Mouse (Mus musculus): ENCODE measurements around the gene Sfxn2. TPM values are rescaled to one million over a fixed set of nuclear protein-coding genes. Genes with fewer than 3 reads are reported as not detected.

Gene Sfxn2
- polyA plus RNA-seq, 1 experiment from 2014 or later = 8.8 TPM

DNA sequence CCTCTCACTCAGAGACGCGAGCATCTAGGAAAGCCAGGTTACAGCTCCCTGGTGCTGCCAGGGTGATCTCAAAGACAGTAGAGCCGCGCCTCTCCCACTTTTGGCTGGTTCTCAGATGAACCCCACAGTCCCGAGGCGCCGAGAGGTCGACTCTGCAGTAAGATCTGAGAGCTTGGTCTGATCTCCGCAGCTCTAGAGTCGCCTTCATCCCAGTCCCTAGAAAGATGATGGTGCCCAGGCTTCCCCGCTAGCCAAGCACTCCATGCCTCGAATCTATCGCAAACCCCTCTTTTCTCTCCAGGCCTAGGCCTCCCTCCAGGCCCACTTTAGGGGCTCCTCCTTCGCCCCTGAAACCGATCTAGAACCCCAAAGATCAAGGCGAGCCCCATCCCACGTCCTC, 617 bp upstream of the Sfxn2 start:
- Histone ChIP-seq H3K27me3 (no peaks in the 10 kb centered on the region), H3K4me2 (peak overlapping the region; percentile 89), H3K27ac (peak overlapping the region; percentile 43), H3K9ac (peak overlapping the region; percentile 59), H3K4me3 (peak overlapping the region; percentile 68), H3K9me3 (replicated peaks) (no peaks in the 10 kb centered on the region), H3K36me3 (no peaks in the 10 kb centered on the region), H3K4me1 (replicated peaks) (peaks cover 20% of the 10 kb centered on the region)
- 0% methylated on average over 17 of the region's 17 CpGs for WGBS
- peak; percentile 10; the same call in 1 of the 2 replicates for ATAC-seq (replicated peaks; ENCODE audit: insufficient number of reproducible peaks, insufficient read depth, low FRiP score, low read depth)

DNA sequence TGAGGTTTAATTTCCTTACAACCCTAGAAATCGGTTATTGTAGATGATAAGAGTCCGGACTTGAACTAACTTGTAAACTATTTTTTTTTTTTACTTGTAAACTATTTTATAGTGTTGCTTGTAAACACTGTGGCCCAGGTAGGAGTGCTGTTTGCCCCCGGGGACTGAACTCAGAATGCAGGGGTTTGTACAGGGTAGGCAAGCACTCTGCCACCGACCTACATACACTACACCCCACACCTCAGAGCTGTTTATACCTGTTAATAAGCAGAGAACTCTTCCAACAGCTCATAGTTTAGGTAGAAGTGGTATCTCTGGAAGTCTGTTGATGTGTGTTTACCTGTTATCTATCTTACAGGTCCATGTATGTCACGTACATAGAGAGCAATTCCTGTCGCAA, 825 bp downstream of the Sfxn2 start:
- H3K4me1 ChIP-seq (replicated peaks) = peaks cover 29% of the 10 kb centered on the region
- no peak for ATAC-seq (replicated peaks; ENCODE audit: insufficient number of reproducible peaks, insufficient read depth, low FRiP score, low read depth)
- 44% methylated on average over 6 of the region's 6 CpGs for WGBS
- H3K36me3 ChIP-seq = no peaks in the 10 kb centered on the region
- H3K27ac ChIP-seq = no peak overlapping the region
- peak overlapping the region; percentile 68 for H3K4me3 ChIP-seq
- no peaks in the 10 kb centered on the region for H3K27me3 ChIP-seq
- no peaks in the 10 kb centered on the region for H3K9me3 ChIP-seq (replicated peaks)
- peak overlapping the region; percentile 89 for H3K4me2 ChIP-seq
- H3K9ac ChIP-seq = peak overlapping the region; percentile 70

DNA sequence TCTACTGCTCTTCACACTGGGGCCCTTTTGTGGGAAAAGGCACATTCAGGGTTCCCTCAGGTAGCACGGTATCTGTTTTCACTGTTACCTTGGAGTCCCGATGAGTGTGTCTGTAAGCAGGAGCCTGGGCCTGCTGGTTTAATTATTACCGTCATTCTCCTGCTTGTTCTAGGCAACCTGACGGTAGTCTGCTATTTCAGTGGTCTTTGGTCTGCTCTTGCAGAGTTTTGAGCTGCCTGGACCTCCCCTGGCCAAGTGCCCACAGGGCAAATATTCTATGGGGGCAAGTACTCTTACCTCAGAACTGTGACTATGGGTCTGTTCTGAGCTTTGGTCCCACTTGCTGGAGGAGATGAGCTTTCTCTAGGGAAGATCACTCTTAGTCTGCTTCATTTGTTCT, 2.0 kb downstream of the Sfxn2 start:
- no peak for ATAC-seq (replicated peaks; ENCODE audit: insufficient number of reproducible peaks, insufficient read depth, low FRiP score, low read depth)
- no peak overlapping the region for H3K4me2 ChIP-seq
- peaks cover 26% of the 10 kb centered on the region for H3K4me1 ChIP-seq (replicated peaks)
- H3K4me3 ChIP-seq = no peak overlapping the region
- H3K27ac ChIP-seq = no peak overlapping the region
- H3K9me3 ChIP-seq (replicated peaks) = no peaks in the 10 kb centered on the region
- no peaks in the 10 kb centered on the region for H3K36me3 ChIP-seq
- no peak overlapping the region for H3K9ac ChIP-seq
- H3K27me3 ChIP-seq = no peaks in the 10 kb centered on the region
- WGBS = 60% methylated on average over 4 of the region's 4 CpGs

DNA sequence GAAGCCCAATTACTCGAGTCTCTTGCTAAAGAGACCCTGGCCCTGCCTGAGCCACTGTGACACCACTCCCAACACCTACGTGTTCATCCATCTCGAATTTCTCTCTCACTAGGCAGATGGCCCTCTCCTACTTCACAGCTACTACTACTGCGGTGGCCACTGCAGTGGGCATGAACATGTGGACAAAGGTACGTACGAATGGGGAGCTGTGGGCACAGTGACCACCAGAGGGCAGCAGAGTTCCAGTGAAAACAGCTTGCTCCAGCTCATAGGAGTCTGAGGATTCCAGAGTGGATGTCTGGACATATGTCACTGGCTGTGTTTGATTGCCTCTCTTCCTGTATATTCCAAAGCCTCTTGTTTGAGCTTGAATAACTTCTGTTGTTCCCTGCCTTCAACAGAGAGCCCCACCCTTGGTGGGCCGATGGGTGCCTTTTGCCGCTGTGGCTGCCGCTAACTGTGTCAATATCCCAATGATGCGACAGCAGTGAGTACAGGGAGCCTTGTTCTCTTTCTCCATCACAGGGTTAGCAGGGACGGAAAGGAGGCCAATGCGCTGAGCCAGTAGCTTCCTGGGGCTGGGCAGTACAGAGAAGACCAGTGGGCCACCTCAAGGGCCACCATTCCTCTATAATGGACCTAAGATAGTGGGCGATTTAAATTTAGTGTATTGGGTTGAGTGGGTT, 14.8 kb downstream of the Sfxn2 start:
- Histone ChIP-seq H3K36me3 (peaks cover 16% of the 10 kb centered on the region; the same call in 1 of the 2 replicates), H3K27me3 (no peaks in the 10 kb centered on the region), H3K27ac (no peak overlapping the region), H3K9me3 (replicated peaks) (no peaks in the 10 kb centered on the region), H3K4me2 (no peak overlapping the region), H3K4me1 (replicated peaks) (no peaks in the 10 kb centered on the region), H3K4me3 (no peak overlapping the region), H3K9ac (no peak overlapping the region)
- peak; percentile 28; the same call in 1 of the 2 replicates for ATAC-seq (replicated peaks; ENCODE audit: insufficient number of reproducible peaks, insufficient read depth, low FRiP score, low read depth)
- WGBS = 63% methylated on average over 13 of the region's 13 CpGs

DNA sequence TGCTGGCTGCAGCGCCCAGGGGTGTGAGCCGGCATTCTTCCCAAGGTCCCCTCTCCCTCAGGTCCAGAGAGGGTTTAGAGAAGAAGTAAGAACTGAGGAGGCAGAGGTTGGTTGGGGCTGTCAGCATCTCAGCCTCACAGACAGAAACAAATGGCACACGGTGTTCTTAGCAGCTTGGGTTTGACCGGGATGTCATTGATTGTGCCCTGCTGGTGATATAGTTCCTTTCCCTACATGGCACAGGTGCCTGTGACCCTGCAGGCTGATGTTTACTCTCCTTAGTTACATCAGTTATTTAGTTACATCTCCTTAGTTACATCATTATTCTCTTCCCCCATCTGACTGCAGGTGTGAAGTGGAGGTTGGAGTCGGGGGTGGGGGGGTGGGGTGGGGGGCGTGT, 18.4 kb downstream of the Sfxn2 start:
- peaks cover 21% of the 10 kb centered on the region for H3K36me3 ChIP-seq
- 77% methylated on average over 6 of the region's 6 CpGs for WGBS

DNA sequence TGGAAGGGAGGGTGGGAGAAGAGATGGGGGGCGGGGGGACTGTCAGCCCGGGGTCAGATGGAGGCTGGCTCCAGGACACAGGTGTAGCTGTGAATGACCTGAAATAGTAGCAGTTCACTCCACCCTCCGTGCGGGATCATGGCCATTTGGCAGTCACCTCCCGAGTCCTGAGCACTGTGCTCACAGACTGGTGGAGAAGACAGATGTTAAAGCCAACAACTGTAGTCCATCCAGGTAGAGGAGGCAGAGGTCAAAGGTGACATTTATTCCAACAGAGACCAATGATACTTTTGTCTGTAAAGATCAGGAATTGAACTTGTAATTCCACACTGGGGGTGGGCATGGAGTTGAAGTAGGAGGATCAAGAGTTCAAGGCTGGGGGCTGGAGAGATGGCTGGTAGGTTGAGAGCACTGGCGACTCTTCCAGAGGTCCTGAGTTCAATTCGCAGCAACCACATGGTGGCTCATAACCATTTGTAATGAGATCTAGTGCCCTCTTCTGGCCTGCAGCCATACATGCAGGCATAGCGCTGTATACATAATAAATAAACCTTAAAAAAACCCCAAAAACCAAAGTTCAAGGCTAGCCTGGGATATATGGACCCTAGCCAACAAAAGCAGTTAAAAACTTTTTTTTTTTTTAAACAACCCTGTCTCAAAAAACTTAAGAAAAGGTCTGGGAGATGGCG, 19.7 kb downstream of the Sfxn2 start:
- Histone ChIP-seq H3K9me3 (replicated peaks) (no peaks in the 10 kb centered on the region), H3K4me2 (no peak overlapping the region), H3K27ac (no peak overlapping the region), H3K27me3 (no peaks in the 10 kb centered on the region), H3K4me3 (no peak overlapping the region), H3K4me1 (replicated peaks) (no peaks in the 10 kb centered on the region), H3K9ac (no peak overlapping the region), H3K36me3 (peaks cover 17% of the 10 kb centered on the region)
- ATAC-seq (replicated peaks; ENCODE audit: insufficient number of reproducible peaks, insufficient read depth, low FRiP score, low read depth) = no peak
- WGBS = 92% methylated on average over 9 of the region's 9 CpGs

More for the DNA sequence above, 18.4 kb downstream of the Sfxn2 start:
- no peak overlapping the region for H3K4me3 ChIP-seq
- no peaks in the 10 kb centered on the region for H3K27me3 ChIP-seq
- H3K4me1 ChIP-seq (replicated peaks) = no peaks in the 10 kb centered on the region
- no peak for ATAC-seq (replicated peaks; ENCODE audit: insufficient number of reproducible peaks, insufficient read depth, low FRiP score, low read depth)
- no peak overlapping the region for H3K4me2 ChIP-seq
- H3K9ac ChIP-seq = no peak overlapping the region
- H3K27ac ChIP-seq = no peak overlapping the region
- no peaks in the 10 kb centered on the region for H3K9me3 ChIP-seq (replicated peaks)

DNA sequence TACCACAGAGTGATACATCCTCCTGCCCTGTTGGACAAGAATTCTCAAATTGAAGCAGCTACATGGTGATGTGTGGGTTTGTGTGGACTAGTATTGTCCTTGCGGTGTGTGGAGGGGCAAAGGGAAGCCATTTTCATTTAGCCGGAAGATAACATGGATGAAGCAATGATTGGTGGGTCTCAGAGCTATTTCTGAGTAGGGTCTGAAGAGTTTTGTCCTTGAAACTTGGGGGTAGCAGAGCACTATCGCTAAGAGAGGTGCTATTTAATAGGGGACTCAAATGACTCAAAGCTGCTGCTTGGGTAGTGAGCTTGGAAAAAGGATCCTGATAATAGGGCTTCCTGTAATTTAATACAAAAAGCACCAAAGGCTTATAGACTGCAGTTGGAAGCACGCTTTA, 25.0 kb downstream of the Sfxn2 start:
- Histone ChIP-seq H3K27ac (no peak overlapping the region), H3K9me3 (replicated peaks) (no peaks in the 10 kb centered on the region), H3K27me3 (no peaks in the 10 kb centered on the region), H3K36me3 (peaks cover 9% of the 10 kb centered on the region), H3K9ac (no peak overlapping the region), H3K4me3 (peak overlapping the region; percentile 98), H3K4me1 (replicated peaks) (peaks cover 30% of the 10 kb centered on the region), H3K4me2 (peak overlapping the region; percentile 90)
- WGBS = 85% methylated on average over 4 of the region's 4 CpGs
- no peak for ATAC-seq (replicated peaks; ENCODE audit: insufficient number of reproducible peaks, insufficient read depth, low FRiP score, low read depth)

DNA sequence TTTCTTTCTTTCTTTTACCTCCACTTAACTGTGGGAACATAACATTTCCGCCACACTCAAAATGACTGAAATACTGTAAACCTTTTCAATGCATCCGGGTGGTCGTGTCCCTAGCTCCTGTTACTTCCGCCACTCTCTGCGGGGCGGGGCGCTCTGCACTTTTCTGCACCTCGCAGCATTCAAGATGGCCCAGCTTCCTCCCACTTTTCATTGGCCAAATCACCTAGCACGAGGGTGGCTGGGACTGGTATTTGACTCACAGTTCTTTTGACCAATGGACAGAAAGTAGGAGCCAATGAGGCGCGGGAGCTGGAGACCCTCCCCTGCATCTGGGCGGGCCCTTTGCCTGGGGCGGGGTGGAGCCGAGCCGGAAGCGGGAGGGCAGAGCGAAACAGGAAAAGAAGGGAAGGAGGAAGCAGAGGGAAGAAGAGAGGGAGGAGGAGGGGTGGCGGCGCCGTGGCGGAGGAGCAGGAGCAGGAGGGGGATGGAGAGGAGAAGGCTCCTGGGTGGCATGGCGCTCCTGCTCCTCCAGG, 25.6 kb downstream of the Sfxn2 start, which contains the start of gene Wbp1l:
TSS of gene Wbp1l (plus strand) at position 365 of the 533 bp plus-strand sequence.
- WGBS = 1% methylated on average over 22 of the region's 22 CpGs
- Histone ChIP-seq H3K9me3 (replicated peaks) (no peaks in the 10 kb centered on the region), H3K9ac (peak within 1 kb of the TSS; percentile 90), H3K4me3 (peak within 1 kb of the TSS; percentile 98), H3K4me2 (peak within 1 kb of the TSS; percentile 90), H3K27me3 (no peaks in the 10 kb centered on the region), H3K4me1 (replicated peaks) (peaks cover 30% of the 10 kb centered on the region), H3K36me3 (peaks cover 9% of the 10 kb centered on the region), H3K27ac (peak within 1 kb of the TSS; percentile 72)
- ATAC-seq (replicated peaks; ENCODE audit: insufficient number of reproducible peaks, insufficient read depth, low FRiP score, low read depth) = peak; percentile 99

DNA sequence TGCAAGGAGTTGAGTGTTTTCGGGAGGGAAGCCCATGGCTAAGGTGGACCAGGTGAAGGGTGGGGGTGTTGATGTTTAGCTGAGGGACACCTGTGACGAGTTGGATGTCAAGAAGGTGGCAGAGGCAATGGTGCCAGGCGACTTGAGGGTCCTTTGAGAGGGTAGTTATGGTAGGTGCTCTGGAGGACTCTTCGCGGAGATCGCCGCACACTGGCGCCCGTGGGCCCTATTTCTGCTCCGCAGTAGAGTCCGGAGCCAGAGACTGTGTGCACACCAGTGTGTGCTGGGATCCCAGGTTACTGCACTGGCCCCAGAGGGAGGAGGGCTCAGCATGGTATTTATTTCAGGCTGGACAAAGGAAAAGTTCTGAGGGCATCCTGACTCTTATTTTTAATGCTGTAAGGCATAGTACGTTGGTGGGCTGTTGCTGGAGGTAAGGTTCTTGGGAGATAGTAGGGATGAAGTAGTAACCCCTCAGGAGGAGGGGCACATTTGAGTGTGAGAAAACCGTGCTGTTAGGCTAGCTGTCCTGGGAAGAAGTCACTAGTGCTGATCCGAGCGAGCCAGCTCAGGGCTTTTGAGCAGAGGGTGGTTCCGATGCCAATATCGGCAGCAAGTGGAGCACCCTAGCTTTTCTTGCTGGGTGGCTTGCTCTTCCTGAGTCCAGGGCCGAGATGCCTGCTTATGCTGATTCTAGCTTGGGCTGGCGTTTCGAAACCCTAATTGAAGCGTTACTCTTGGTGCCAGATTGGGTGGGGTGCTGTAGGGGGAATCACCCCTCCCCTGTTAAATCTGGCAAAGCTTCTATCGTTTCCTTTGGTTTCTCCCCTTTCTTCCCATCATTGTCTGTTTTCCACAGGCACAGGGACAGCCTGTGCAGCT, 26.5 kb downstream of the Sfxn2 start:
- H3K27ac ChIP-seq = peak overlapping the region; percentile 72
- WGBS = 14% methylated on average over 22 of the region's 22 CpGs
- H3K4me3 ChIP-seq = peak overlapping the region; percentile 98
- H3K4me1 ChIP-seq (replicated peaks) = peaks cover 30% of the 10 kb centered on the region
- H3K36me3 ChIP-seq = peaks cover 3% of the 10 kb centered on the region
- H3K4me2 ChIP-seq = peak overlapping the region; percentile 90
- ATAC-seq (replicated peaks; ENCODE audit: insufficient number of reproducible peaks, insufficient read depth, low FRiP score, low read depth) = peak; percentile 6; the same call in 1 of the 2 replicates
- H3K9ac ChIP-seq = peak overlapping the region; percentile 90
- no peaks in the 10 kb centered on the region for H3K9me3 ChIP-seq (replicated peaks)
- H3K27me3 ChIP-seq = no peaks in the 10 kb centered on the region

DNA sequence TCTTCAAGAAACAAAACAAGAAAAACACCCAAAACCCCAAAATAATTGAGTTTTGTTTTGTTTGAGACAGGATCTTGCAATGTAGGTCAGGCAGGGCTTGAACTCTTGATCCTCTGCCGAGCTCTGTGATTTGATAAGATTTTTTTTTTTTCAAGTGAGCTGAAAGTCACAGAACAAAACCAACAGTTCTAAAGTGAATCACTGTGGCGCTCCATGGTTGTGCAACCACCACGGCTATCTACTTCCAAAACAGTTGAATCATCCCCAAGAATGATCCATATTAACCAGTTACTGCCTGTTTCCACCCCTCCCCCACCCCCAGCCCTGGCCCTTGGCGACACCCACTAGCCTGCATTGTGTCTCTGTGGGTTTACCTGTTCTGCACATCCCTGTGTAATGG, 27.2 kb downstream of the Sfxn2 start:
- Histone ChIP-seq H3K36me3 (no peaks in the 10 kb centered on the region), H3K9me3 (replicated peaks) (no peaks in the 10 kb centered on the region), H3K4me1 (replicated peaks) (peaks cover 30% of the 10 kb centered on the region), H3K9ac (peak overlapping the region; percentile 90; the same call in 1 of the 2 replicates), H3K27me3 (no peaks in the 10 kb centered on the region), H3K4me3 (peak overlapping the region; percentile 98), H3K27ac (peak overlapping the region; percentile 72; the same call in 1 of the 2 replicates), H3K4me2 (peak overlapping the region; percentile 90)
- ATAC-seq (replicated peaks; ENCODE audit: insufficient number of reproducible peaks, insufficient read depth, low FRiP score, low read depth) = no peak
- 62% methylated on average over 4 of the region's 4 CpGs for WGBS

DNA sequence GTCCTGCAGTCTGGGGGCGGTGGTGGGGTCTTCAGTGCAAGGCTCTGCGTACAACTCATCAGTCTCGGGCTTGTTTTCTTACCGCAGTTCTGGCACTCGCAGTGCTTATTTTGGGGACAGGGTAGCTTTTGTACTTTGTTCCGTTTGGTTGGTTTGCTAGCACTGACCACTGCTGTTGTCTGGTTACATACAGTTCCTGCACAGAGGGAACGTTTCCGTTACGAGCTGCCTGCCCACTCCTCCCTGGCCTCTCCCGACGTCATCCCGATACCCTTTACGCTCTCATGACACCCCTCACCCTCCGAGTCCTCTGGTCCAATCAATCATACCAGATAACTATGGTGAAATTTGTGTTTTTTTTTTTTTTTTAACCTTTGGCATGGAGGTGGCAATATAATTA, 28.3 kb downstream of the Sfxn2 start:
- H3K36me3 ChIP-seq = 0 out of 2 replicates have a peak, but pooled peaks cover 2% of the 10 kb centered on the region
- no peak overlapping the region for H3K27ac ChIP-seq
- H3K27me3 ChIP-seq = no peaks in the 10 kb centered on the region
- no peaks in the 10 kb centered on the region for H3K9me3 ChIP-seq (replicated peaks)
- peaks cover 30% of the 10 kb centered on the region for H3K4me1 ChIP-seq (replicated peaks)
- no peak overlapping the region for H3K4me3 ChIP-seq
- no peak overlapping the region for H3K4me2 ChIP-seq
- no peak overlapping the region for H3K9ac ChIP-seq
- 67% methylated on average over 14 of the region's 14 CpGs for WGBS
- ATAC-seq (replicated peaks; ENCODE audit: insufficient number of reproducible peaks, insufficient read depth, low FRiP score, low read depth) = no peak
